Mouse (Mus musculus): Measurements from ENCODE around the gene Bcar3. TPM values are rescaled to one million over a fixed set of nuclear protein-coding genes. Genes with fewer than 3 reads are reported as not detected.

Bcar3 gene
- total RNA-seq, 4 experiments from 2014 or later: 3.9 to 8.2 (median 5.2) TPM

- no peak for DNase-seq (ENCODE audit: low spot score)
Observed at GRCm38 (mm10) chr3:122336030-122336429, 42.1 kb downstream of the Bcar3 start.

- DNase-seq (ENCODE audit: low spot score): no peak
Observed at GRCm38 (mm10) chr3:122337992-122338391, 44.1 kb downstream of the Bcar3 start.

GRCm38 (mm10) chr3:122338897-122339296 is 45.0 kb downstream of the Bcar3 start:
- DNase-seq (ENCODE audit: low spot score): no peak

- DNase-seq (ENCODE audit: low spot score): no peak
Observed at GRCm38 (mm10) chr3:122340135-122341068, 46.5 kb downstream of the Bcar3 start.

GRCm38 (mm10) chr3:122343437-122343853 is 49.5 kb downstream of the Bcar3 start:
- no peak for DNase-seq (ENCODE audit: low spot score)

- DNase-seq (ENCODE audit: low spot score): no peak
Observed at GRCm38 (mm10) chr3:122344350-122344749, 50.4 kb downstream of the Bcar3 start.

GRCm38 (mm10) chr3:122345977-122346472 is 52.1 kb downstream of the Bcar3 start:
- no peak for DNase-seq (ENCODE audit: low spot score)

GRCm38 (mm10) chr3:122346600-122346999 is 52.7 kb downstream of the Bcar3 start:
- no peak for DNase-seq (ENCODE audit: low spot score)

- no peak for DNase-seq (ENCODE audit: low spot score)
Observed at GRCm38 (mm10) chr3:122348677-122349076, 54.7 kb downstream of the Bcar3 start.

GRCm38 (mm10) chr3:122352801-122353200 is 58.9 kb downstream of the Bcar3 start:
- DNase-seq (ENCODE audit: low spot score): no peak

GRCm38 (mm10) chr3:122359426-122359825 is 65.5 kb downstream of the Bcar3 start:
- no peak for DNase-seq (ENCODE audit: low spot score)

GRCm38 (mm10) chr3:122359954-122360353 is 66.0 kb downstream of the Bcar3 start:
- DNase-seq (ENCODE audit: low spot score): no peak

- DNase-seq (ENCODE audit: low spot score): peak; percentile 51
Observed at GRCm38 (mm10) chr3:122360721-122361138, 66.8 kb downstream of the Bcar3 start.

GRCm38 (mm10) chr3:122362719-122363118 is 68.8 kb downstream of the Bcar3 start:
- DNase-seq (ENCODE audit: low spot score): no peak

- DNase-seq (ENCODE audit: low spot score): no peak
Observed at GRCm38 (mm10) chr3:122364565-122364964, 70.6 kb downstream of the Bcar3 start.

- DNase-seq (ENCODE audit: low spot score): peak; percentile 28
Observed at GRCm38 (mm10) chr3:122365326-122365725, 71.4 kb downstream of the Bcar3 start.

GRCm38 (mm10) chr3:122371646-122372341 is 77.9 kb downstream of the Bcar3 start:
- DNase-seq (ENCODE audit: low spot score): no peak

- DNase-seq (ENCODE audit: low spot score): no peak
Observed at GRCm38 (mm10) chr3:122372617-122373016, 78.7 kb downstream of the Bcar3 start.

GRCm38 (mm10) chr3:122376011-122376410 is 82.1 kb downstream of the Bcar3 start:
- no peak for DNase-seq (ENCODE audit: low spot score)

- DNase-seq (ENCODE audit: low spot score): no peak
Observed at GRCm38 (mm10) chr3:122376412-122376831, 82.5 kb downstream of the Bcar3 start.

- DNase-seq (ENCODE audit: low spot score): no peak
Observed at GRCm38 (mm10) chr3:122376841-122377464, 83.0 kb downstream of the Bcar3 start.

- no peak for DNase-seq (ENCODE audit: low spot score)
Observed at GRCm38 (mm10) chr3:122378634-122379033, 84.7 kb downstream of the Bcar3 start.

Measured in heart, adult 8-10 months (tissue).